Mouse (Mus musculus): ENCODE results near the gene Sae1. TPM values are rescaled to one million over a fixed set of nuclear protein-coding genes. Genes with fewer than 3 reads are reported as not detected.
A peak's percentile ranks its signal among the peaks of the same experiment; 100 is the strongest.

Sae1 gene
- polyA plus RNA-seq (2015; fragmentation: Nextera tagmentation; extraction: Ambion mirVana) = 337 and 347 TPM in 2 replicates

GRCm38 (mm10) chr7:16387160-16388041 is at the start of gene Sae1:
TSS of gene Sae1 (minus strand) at chr7:16387806.
- WGBS = under 1% methylated on average over 56 of the region's 58 CpGs
- H3K9me3 ChIP-seq (ENCODE audit: low read length) = no peaks in the 10 kb centered on the region
- H3K27ac ChIP-seq (ENCODE audit: low read length) = peak within 1 kb of the TSS; percentile 83

GRCm38 (mm10) chr7:16435088-16435487 is 47.5 kb upstream of the Sae1 start:
- Histone ChIP-seq H3K4me3 (ENCODE audit: low read length) (no peak overlapping the region), H3K9ac (replicated peaks; ENCODE audit: low read length) (no peak overlapping the region), H3K4me1 (ENCODE audit: insufficient read depth, low read length) (no peaks in the 10 kb centered on the region), H3K36me3 (ENCODE audit: insufficient read depth, low read length) (peaks cover 58% of the 10 kb centered on the region), H3K27me3 (ENCODE audit: insufficient read depth, low read length) (no peaks in the 10 kb centered on the region), H3K4me2 (replicated peaks; ENCODE audit: low read depth, low read length) (no peak overlapping the region), H3K9me3 (ENCODE audit: low read length) (no peaks in the 10 kb centered on the region), H3K27ac (ENCODE audit: low read length) (no peak overlapping the region)
- no peak for ATAC-seq (ENCODE audit: low FRiP score, low TSS enrichment)
- WGBS = 80% methylated on average over 9 of the region's 9 CpGs

More at GRCm38 (mm10) chr7:16387160-16388041, at the start of gene Sae1:
- Histone ChIP-seq H3K4me2 (replicated peaks; ENCODE audit: low read depth, low read length) (peak within 1 kb of the TSS; percentile 88), H3K36me3 (ENCODE audit: insufficient read depth, low read length) (no peaks in the 10 kb centered on the region), H3K27me3 (ENCODE audit: insufficient read depth, low read length) (no peaks in the 10 kb centered on the region), H3K9ac (replicated peaks; ENCODE audit: low read length) (peak within 1 kb of the TSS; percentile 95), H3K4me1 (ENCODE audit: insufficient read depth, low read length) (peaks cover 22% of the 10 kb centered on the region), H3K4me3 (ENCODE audit: low read length) (peak within 1 kb of the TSS; percentile 97)
- ATAC-seq (ENCODE audit: low FRiP score, low TSS enrichment) = peak; percentile 93

GRCm38 (mm10) chr7:16433352-16433971 is 45.9 kb upstream of the Sae1 start:
- Histone ChIP-seq H3K4me3 (ENCODE audit: low read length) (no peak overlapping the region), H3K27ac (ENCODE audit: low read length) (no peak overlapping the region), H3K4me2 (replicated peaks; ENCODE audit: low read depth, low read length) (no peak overlapping the region), H3K9ac (replicated peaks; ENCODE audit: low read length) (no peak overlapping the region), H3K4me1 (ENCODE audit: insufficient read depth, low read length) (no peaks in the 10 kb centered on the region), H3K9me3 (ENCODE audit: low read length) (no peaks in the 10 kb centered on the region), H3K27me3 (ENCODE audit: insufficient read depth, low read length) (no peaks in the 10 kb centered on the region), H3K36me3 (ENCODE audit: insufficient read depth, low read length) (peaks cover 74% of the 10 kb centered on the region)
- 70% methylated on average over 3 of the region's 3 CpGs for WGBS
- no peak for ATAC-seq (ENCODE audit: low FRiP score, low TSS enrichment)

- H3K27ac ChIP-seq (ENCODE audit: low read length) = no peak overlapping the region
- H3K27me3 ChIP-seq (ENCODE audit: insufficient read depth, low read length) = no peaks in the 10 kb centered on the region
- H3K36me3 ChIP-seq (ENCODE audit: insufficient read depth, low read length) = peaks cover 88% of the 10 kb centered on the region
- H3K9me3 ChIP-seq (ENCODE audit: low read length) = no peaks in the 10 kb centered on the region
- no peak overlapping the region for H3K4me3 ChIP-seq (ENCODE audit: low read length)
- H3K4me1 ChIP-seq (ENCODE audit: insufficient read depth, low read length) = no peaks in the 10 kb centered on the region
- H3K9ac ChIP-seq (replicated peaks; ENCODE audit: low read length) = no peak overlapping the region
- H3K4me2 ChIP-seq (replicated peaks; ENCODE audit: low read depth, low read length) = no peak overlapping the region
- 63% methylated on average over 4 of the region's 4 CpGs for WGBS
- peak; percentile 83 for ATAC-seq (ENCODE audit: low FRiP score, low TSS enrichment)
These were observed 38.6 kb upstream of the Sae1 start for GRCm38 (mm10) chr7:16426129-16426729.

- Histone ChIP-seq H3K27ac (ENCODE audit: low read length) (no peak overlapping the region), H3K9me3 (ENCODE audit: low read length) (no peaks in the 10 kb centered on the region), H3K4me2 (replicated peaks; ENCODE audit: low read depth, low read length) (no peak overlapping the region), H3K36me3 (ENCODE audit: insufficient read depth, low read length) (peaks cover 90% of the 10 kb centered on the region), H3K4me3 (ENCODE audit: low read length) (no peak overlapping the region), H3K9ac (replicated peaks; ENCODE audit: low read length) (no peak overlapping the region), H3K27me3 (ENCODE audit: insufficient read depth, low read length) (no peaks in the 10 kb centered on the region), H3K4me1 (ENCODE audit: insufficient read depth, low read length) (no peaks in the 10 kb centered on the region)
- 83% methylated on average over 10 of the region's 10 CpGs for WGBS
- ATAC-seq (ENCODE audit: low FRiP score, low TSS enrichment) = no peak
These were observed 38.1 kb upstream of the Sae1 start for GRCm38 (mm10) chr7:16425721-16426120.

- H3K4me3 ChIP-seq (ENCODE audit: low read length) = no peak overlapping the region
- no peak overlapping the region for H3K27ac ChIP-seq (ENCODE audit: low read length)
- 89% methylated on average over 9 of the region's 9 CpGs for WGBS
- peaks cover 86% of the 10 kb centered on the region for H3K36me3 ChIP-seq (ENCODE audit: insufficient read depth, low read length)
- no peaks in the 10 kb centered on the region for H3K27me3 ChIP-seq (ENCODE audit: insufficient read depth, low read length)
- H3K9me3 ChIP-seq (ENCODE audit: low read length) = no peaks in the 10 kb centered on the region
- no peak overlapping the region for H3K4me2 ChIP-seq (replicated peaks; ENCODE audit: low read depth, low read length)
- no peaks in the 10 kb centered on the region for H3K4me1 ChIP-seq (ENCODE audit: insufficient read depth, low read length)
- ATAC-seq (ENCODE audit: low FRiP score, low TSS enrichment) = no peak
- H3K9ac ChIP-seq (replicated peaks; ENCODE audit: low read length) = no peak overlapping the region
These were observed 36.1 kb upstream of the Sae1 start for GRCm38 (mm10) chr7:16423731-16424130.

- Histone ChIP-seq H3K4me3 (ENCODE audit: low read length) (no peak overlapping the region), H3K4me2 (replicated peaks; ENCODE audit: low read depth, low read length) (no peak overlapping the region), H3K27ac (ENCODE audit: low read length) (0 out of 2 replicates have a peak overlapping the region, but pooled peaks have one; percentile 19), H3K4me1 (ENCODE audit: insufficient read depth, low read length) (peaks cover under 1% of the 10 kb centered on the region; the same call in 1 of the 2 replicates), H3K27me3 (ENCODE audit: insufficient read depth, low read length) (no peaks in the 10 kb centered on the region), H3K36me3 (ENCODE audit: insufficient read depth, low read length) (peaks cover 86% of the 10 kb centered on the region), H3K9ac (replicated peaks; ENCODE audit: low read length) (no peak overlapping the region), H3K9me3 (ENCODE audit: low read length) (no peaks in the 10 kb centered on the region)
- ATAC-seq (ENCODE audit: low FRiP score, low TSS enrichment) = no peak
- 80% methylated on average over 18 of the region's 18 CpGs for WGBS
These were observed 34.7 kb upstream of the Sae1 start for GRCm38 (mm10) chr7:16422222-16422856.

GRCm38 (mm10) chr7:16420493-16421118 is 33.0 kb upstream of the Sae1 start:
- Histone ChIP-seq H3K27me3 (ENCODE audit: insufficient read depth, low read length) (no peaks in the 10 kb centered on the region), H3K36me3 (ENCODE audit: insufficient read depth, low read length) (peaks cover 77% of the 10 kb centered on the region), H3K9ac (replicated peaks; ENCODE audit: low read length) (no peak overlapping the region), H3K9me3 (ENCODE audit: low read length) (no peaks in the 10 kb centered on the region), H3K4me1 (ENCODE audit: insufficient read depth, low read length) (peaks cover 14% of the 10 kb centered on the region), H3K4me3 (ENCODE audit: low read length) (no peak overlapping the region), H3K27ac (ENCODE audit: low read length) (no peak overlapping the region), H3K4me2 (replicated peaks; ENCODE audit: low read depth, low read length) (no peak overlapping the region)
- WGBS = 95% methylated on average over 8 of the region's 8 CpGs
- no peak for ATAC-seq (ENCODE audit: low FRiP score, low TSS enrichment)

- H3K9me3 ChIP-seq (ENCODE audit: low read length) = no peaks in the 10 kb centered on the region
- peaks cover 22% of the 10 kb centered on the region for H3K4me1 ChIP-seq (ENCODE audit: insufficient read depth, low read length)
- peaks cover 58% of the 10 kb centered on the region for H3K36me3 ChIP-seq (ENCODE audit: insufficient read depth, low read length)
- H3K4me3 ChIP-seq (ENCODE audit: low read length) = no peak overlapping the region
- no peak overlapping the region for H3K9ac ChIP-seq (replicated peaks; ENCODE audit: low read length)
- H3K27me3 ChIP-seq (ENCODE audit: insufficient read depth, low read length) = no peaks in the 10 kb centered on the region
- H3K27ac ChIP-seq (ENCODE audit: low read length) = no peak overlapping the region
- H3K4me2 ChIP-seq (replicated peaks; ENCODE audit: low read depth, low read length) = no peak overlapping the region
- WGBS = 88% methylated on average over 5 of the region's 5 CpGs
- no peak for ATAC-seq (ENCODE audit: low FRiP score, low TSS enrichment)
These were observed 31.1 kb upstream of the Sae1 start for GRCm38 (mm10) chr7:16418713-16419112.
